Mouse (Mus musculus): ENCODE measurements around the gene Rnf144a. TPM values are rescaled to one million over a fixed set of nuclear protein-coding genes. Genes with fewer than 3 reads are reported as not detected.
"Not testable (repeated sequence)": the region's sequence is repeated elsewhere in the genome, so short reads cannot be mapped to it uniquely, and the experiment has no call there.

Gene Rnf144a
- total RNA-seq, 2 experiments from 2014 or later = 20.4 to 22.6 TPM

GRCm38 (mm10) chr12:26316261-26316660, 98.8 kb downstream of the Rnf144a start:
- TF ChIP-seq CTCF (conservative IDR thresholded peaks at IDR 0.05) = no peak
- no peak overlapping the region for H3K4me3 ChIP-seq
- no peak overlapping the region for H3K27ac ChIP-seq
- DNase-seq (ENCODE audit: low spot score in 2 of 2) = no peak

- Histone ChIP-seq H3K4me3 (no peak overlapping the region), H3K27ac (no peak overlapping the region)
- peak in 1 of 2 experiments; percentile 41 for DNase-seq (ENCODE audit: low spot score in 2 of 2)
- peak; percentile 84 for TF ChIP-seq CTCF (conservative IDR thresholded peaks at IDR 0.05)
Observed at GRCm38 (mm10) chr12:26314959-26315358, 100.1 kb downstream of the Rnf144a start.

GRCm38 (mm10) chr12:26311548-26311947, 103.5 kb downstream of the Rnf144a start:
- TF ChIP-seq CTCF (conservative IDR thresholded peaks at IDR 0.05) = peak; percentile 95

GRCm38 (mm10) chr12:26310247-26310646, 104.8 kb downstream of the Rnf144a start:
- no peak for DNase-seq (ENCODE audit: low spot score in 2 of 2)

More at GRCm38 (mm10) chr12:26311548-26311947, 103.5 kb downstream of the Rnf144a start:
- H3K4me3 ChIP-seq = no peak overlapping the region
- H3K27ac ChIP-seq = no peak overlapping the region
- peak; percentile 56 to 76 for DNase-seq (ENCODE audit: low spot score in 2 of 2)

GRCm38 (mm10) chr12:26302886-26303285, 112.2 kb downstream of the Rnf144a start:
- Histone ChIP-seq H3K4me3 (no peak overlapping the region), H3K27ac (no peak overlapping the region)
- no peak for TF ChIP-seq CTCF (conservative IDR thresholded peaks at IDR 0.05)
- DNase-seq (ENCODE audit: low spot score in 2 of 2) = no peak

More at GRCm38 (mm10) chr12:26310247-26310646, 104.8 kb downstream of the Rnf144a start:
- no peak for TF ChIP-seq CTCF (conservative IDR thresholded peaks at IDR 0.05)
- H3K27ac ChIP-seq = no peak overlapping the region
- H3K4me3 ChIP-seq = no peak overlapping the region

- Histone ChIP-seq H3K27ac (no peak overlapping the region), H3K4me3 (no peak overlapping the region)
- no peak for DNase-seq (ENCODE audit: low spot score in 2 of 2)
- TF ChIP-seq CTCF (conservative IDR thresholded peaks at IDR 0.05) = no peak
Observed at GRCm38 (mm10) chr12:26299515-26300090, 115.5 kb downstream of the Rnf144a start.

- DNase-seq (ENCODE audit: low spot score in 2 of 2); H3K4me3 ChIP-seq; H3K27ac ChIP-seq: not testable (repeated sequence)
- peak; percentile 55 for TF ChIP-seq CTCF (conservative IDR thresholded peaks at IDR 0.05)
Observed at GRCm38 (mm10) chr12:26295995-26296394, 119.1 kb downstream of the Rnf144a start.

- TF ChIP-seq CTCF (conservative IDR thresholded peaks at IDR 0.05) = no peak
- no peak overlapping the region for H3K4me3 ChIP-seq
- no peak overlapping the region for H3K27ac ChIP-seq
- DNase-seq (ENCODE audit: low spot score in 2 of 2) = no peak
Observed at GRCm38 (mm10) chr12:26289200-26289599, 125.9 kb downstream of the Rnf144a start.

- no peak overlapping the region for H3K27ac ChIP-seq
- DNase-seq (ENCODE audit: low spot score in 2 of 2) = no peak
- H3K4me3 ChIP-seq = no peak overlapping the region
- no peak for TF ChIP-seq CTCF (conservative IDR thresholded peaks at IDR 0.05)
Observed at GRCm38 (mm10) chr12:26288347-26288746, 126.7 kb downstream of the Rnf144a start.

- DNase-seq (ENCODE audit: low spot score in 2 of 2) = no peak
- H3K27ac ChIP-seq = no peak overlapping the region
- TF ChIP-seq CTCF (conservative IDR thresholded peaks at IDR 0.05) = no peak
- H3K4me3 ChIP-seq = no peak overlapping the region
Observed at GRCm38 (mm10) chr12:26285939-26286338, 129.1 kb downstream of the Rnf144a start.

GRCm38 (mm10) chr12:26285460-26285859, 129.6 kb downstream of the Rnf144a start:
- Histone ChIP-seq H3K4me3 (no peak overlapping the region), H3K27ac (no peak overlapping the region)
- DNase-seq (ENCODE audit: low spot score in 2 of 2) = no peak
- TF ChIP-seq CTCF (conservative IDR thresholded peaks at IDR 0.05) = no peak

GRCm38 (mm10) chr12:26280719-26281480, 134.2 kb downstream of the Rnf144a start:
- TF ChIP-seq CTCF (conservative IDR thresholded peaks at IDR 0.05) = no peak
- no peak overlapping the region for H3K27ac ChIP-seq
- no peak overlapping the region for H3K4me3 ChIP-seq
- no peak for DNase-seq (ENCODE audit: low spot score in 2 of 2)

- peak; percentile 58 to 74 for DNase-seq (ENCODE audit: low spot score in 2 of 2)
- Histone ChIP-seq H3K4me3 (no peak overlapping the region), H3K27ac (no peak overlapping the region)
- TF ChIP-seq CTCF (conservative IDR thresholded peaks at IDR 0.05) = peak; percentile 90
Observed at GRCm38 (mm10) chr12:26277002-26277669, 137.9 kb downstream of the Rnf144a start.
